Mouse (Mus musculus): ENCODE measurements around the gene 4933427D14Rik.
A peak's percentile ranks its signal among the peaks of the same experiment; 100 is the strongest.
"Not testable (repeated sequence)": the region's sequence is repeated elsewhere in the genome, so short reads cannot be mapped to it uniquely, and the experiment has no call there.

4933427D14Rik gene

GRCm38 (mm10) chr11:72196506-72196905, 10.8 kb downstream of the 4933427D14Rik start:
- no peak for DNase-seq

GRCm38 (mm10) chr11:72194259-72194658, 13.0 kb downstream of the 4933427D14Rik start:
- DNase-seq: no peak

GRCm38 (mm10) chr11:72190857-72191256, 16.4 kb downstream of the 4933427D14Rik start:
- DNase-seq: no peak

- no peak for DNase-seq
Measured at GRCm38 (mm10) chr11:72184252-72184651, 23.0 kb downstream of the 4933427D14Rik start.

- DNase-seq: no peak
Measured at GRCm38 (mm10) chr11:72181136-72181535, 26.1 kb downstream of the 4933427D14Rik start.

- DNase-seq: no peak
Measured at GRCm38 (mm10) chr11:72180556-72180955, 26.7 kb downstream of the 4933427D14Rik start.

- no peak for DNase-seq
Measured at GRCm38 (mm10) chr11:72176553-72176952, 30.7 kb downstream of the 4933427D14Rik start.

GRCm38 (mm10) chr11:72175966-72176365, 31.3 kb downstream of the 4933427D14Rik start:
- DNase-seq: no peak

- no peak for DNase-seq
Measured at GRCm38 (mm10) chr11:72174721-72175120, 32.5 kb downstream of the 4933427D14Rik start.

GRCm38 (mm10) chr11:72173506-72173905, 33.8 kb downstream of the 4933427D14Rik start:
- no peak for DNase-seq

GRCm38 (mm10) chr11:72171906-72172305, 35.4 kb downstream of the 4933427D14Rik start:
- DNase-seq: not testable (repeated sequence)

GRCm38 (mm10) chr11:72169871-72170270, 37.4 kb downstream of the 4933427D14Rik start:
- DNase-seq: no peak

GRCm38 (mm10) chr11:72163198-72163597, 44.1 kb downstream of the 4933427D14Rik start:
- no peak for DNase-seq

- DNase-seq: no peak
Measured at GRCm38 (mm10) chr11:72156624-72157023, 50.6 kb downstream of the 4933427D14Rik start.

- no peak for DNase-seq
Measured at GRCm38 (mm10) chr11:72155981-72156428, 51.3 kb downstream of the 4933427D14Rik start.

GRCm38 (mm10) chr11:72155186-72155980, 51.9 kb downstream of the 4933427D14Rik start:
- DNase-seq: peak; percentile 48

GRCm38 (mm10) chr11:72153122-72153862, 54.0 kb downstream of the 4933427D14Rik start:
- DNase-seq: no peak

- DNase-seq: no peak
Measured at GRCm38 (mm10) chr11:72151120-72151519, 56.1 kb downstream of the 4933427D14Rik start.

- no peak for DNase-seq
Measured at GRCm38 (mm10) chr11:72147910-72148309, 59.3 kb downstream of the 4933427D14Rik start.

- no peak for DNase-seq
Measured at GRCm38 (mm10) chr11:72145877-72146248, 61.4 kb downstream of the 4933427D14Rik start.

- DNase-seq: no peak
Measured at GRCm38 (mm10) chr11:72145182-72145876, 61.9 kb downstream of the 4933427D14Rik start.

- no peak for DNase-seq
Measured at GRCm38 (mm10) chr11:72142889-72143288, 64.4 kb downstream of the 4933427D14Rik start.

- no peak for DNase-seq
Measured at GRCm38 (mm10) chr11:72140198-72140597, 67.1 kb downstream of the 4933427D14Rik start.

Data from right cerebral cortex, postnatal 25 days (tissue).